Mouse (Mus musculus): ENCODE data around the gene Cd247.

DNA sequence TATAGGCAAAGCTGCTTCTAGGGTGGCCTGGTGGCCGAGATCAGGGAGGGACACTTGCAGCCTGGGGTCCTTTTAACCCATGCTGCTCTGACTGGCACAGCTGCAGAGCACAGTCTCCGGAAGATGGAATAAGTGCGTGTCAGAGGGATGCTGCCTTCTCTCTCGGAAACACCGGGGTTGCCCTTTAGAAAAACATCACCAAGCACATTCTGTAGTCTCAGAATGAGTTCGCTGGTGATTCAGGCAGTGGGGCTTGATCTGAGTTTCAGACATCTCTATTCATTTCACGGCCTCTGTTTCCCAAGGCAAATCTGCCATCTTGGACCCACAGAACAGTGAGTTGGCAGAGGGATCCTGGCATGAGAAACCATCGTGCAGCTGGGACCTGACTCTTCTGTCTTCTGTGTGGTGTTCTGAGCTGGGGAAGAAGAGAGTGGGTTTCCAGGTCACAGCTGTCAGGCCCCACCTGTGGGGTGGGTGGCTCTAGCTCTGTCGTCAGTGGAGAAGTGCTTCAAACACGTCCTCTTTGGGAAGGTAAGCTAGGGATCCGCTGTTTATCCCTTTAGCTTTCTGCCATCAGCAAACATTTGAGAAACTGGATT is 13.3 kb downstream of the Cd247 start:
- no peak for TF ChIP-seq POLR2A (IDR thresholded peaks at IDR 0.05; ENCODE audit: borderline replicate concordance, low read depth, low read length)
- no peak for TF ChIP-seq CTCF (IDR thresholded peaks at IDR 0.05; ENCODE audit: low read depth, low read length)

Measured in bone marrow macrophage, adult 2 months (primary cell).